ENCODE assay signal across 1 mouse cellular context in genomic region chr3:90433381-90434020, GRCm38 (mm10).
A peak's percentile ranks its signal among the peaks of the same experiment; 100 is the strongest.
TF ChIP-seq lines count a peak whose summit lies in the region.

Gene Ints3, minus strand, starts transcription at chr3:90433622.

TF ChIP-seq in MEL, 35 proteins besides CTCF, POLR2A, EP300 and RAD21 (continued from another document):
- TF ChIP-seq RCOR1 (IDR thresholded peaks at IDR 0.05; ENCODE audit: low read depth, low read length) (no peak), NRF1 (IDR thresholded peaks at IDR 0.05; ENCODE audit: insufficient read depth, low read depth, low read length, poor library complexity, severe bottlenecking) (peak; percentile 98; the same call in 1 of the 2 replicates), MAFK (IDR thresholded peaks at IDR 0.05; ENCODE audit: borderline replicate concordance, low read depth, low read length) (peak; percentile 13; the same call in 1 of the 2 replicates), ZMIZ1 (IDR thresholded peaks at IDR 0.05; ENCODE audit: low read depth, low read length) (peak; percentile 98), SIN3A (IDR thresholded peaks at IDR 0.05; ENCODE audit: low read length) (peak; percentile 81; the same call in 1 of the 2 replicates)
